Mouse (Mus musculus) kidney, adult 2 months (tissue): ENCODE measurements around the gene Galnt17.

ENCODE experiments used
- CTCF ChIP-seq: fragments of 200-500 bp; conservative IDR thresholded peaks from 2 replicates; pipeline ENCODE4 v1.5.1; 2011; ENCODE audit warnings: low read depth, mild to moderate bottlenecking, control low read depth, low read length, moderate library complexity, mixed read lengths; ENCODE audit not compliant: insufficient read depth, insufficient read length
- POLR2A ChIP-seq: fragments of 200-500 bp; IDR thresholded peaks from one replicate; pipeline ENCODE4 v1.6.1; 2011; ENCODE audit warnings: low read depth, low read length, control low read depth

- TF ChIP-seq CTCF (no peak), POLR2A (no peak)
Measured at GRCm38 (mm10) chr5:130927794-130928149, 380.5 kb downstream of the Galnt17 start.
